Mouse (Mus musculus): Measurements from ENCODE around the gene Cldn34c3.
"Not testable (repeated sequence)": the region's sequence is repeated elsewhere in the genome, so short reads cannot be mapped to it uniquely, and the experiment has no call there.

Cldn34c3 gene

DNA sequence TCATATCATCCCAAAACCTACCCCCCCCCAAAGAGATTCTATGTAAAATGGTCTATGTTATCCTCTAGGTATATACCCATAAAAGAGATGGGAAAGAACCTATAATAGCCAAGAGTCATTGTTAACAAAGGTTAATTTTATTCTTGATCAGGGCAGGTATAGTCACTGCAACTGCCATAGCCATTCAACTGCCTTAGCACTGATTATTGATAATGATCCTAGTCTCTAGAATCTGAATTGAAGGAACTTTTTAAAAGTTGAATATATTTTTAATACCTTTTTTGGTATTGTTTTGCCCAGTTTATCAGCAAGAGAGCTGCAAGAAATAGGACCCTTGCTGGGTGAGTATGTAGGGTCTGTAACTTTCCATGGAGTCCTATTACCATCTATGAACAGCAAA lies at the start of gene Cldn34c3:
Gene Cldn34c3, plus strand, starts transcription at position 301 of the 400 bp plus-strand sequence.
- DNase-seq (ENCODE audit: extremely low read depth, low read depth, low spot score) = not testable (repeated sequence)
